Mouse (Mus musculus) forebrain, postnatal 0 days (tissue): ENCODE measurements around the gene Actr1b. TPM values are rescaled to one million over a fixed set of nuclear protein-coding genes. Genes with fewer than 3 reads are reported as not detected.

Experiments
- ATAC-seq: fragments of 200-750 bp; cut with Nextera tagmentation; 2 replicates; pipeline ENCODE4 v1.8.0; 2017; ENCODE audit warnings: mild to moderate bottlenecking, moderate library complexity
- DNase-seq: peaks from one replicate; pipeline ENCODE4 v3.0.0-alpha.2; 2015
- H3K27ac ChIP-seq: fragments of 300-500 bp; sonication (generic); 2 replicates; pipeline ENCODE4 v1.5.1; 2014; ENCODE audit warnings: low read depth, mild to moderate bottlenecking, antibody characterized with exemption, low read length, moderate library complexity, mixed read lengths
- H3K27me3 ChIP-seq: fragments of 300-500 bp; sonication (generic); 2 replicates; pipeline ENCODE4 v1.6.1; 2014; ENCODE audit warnings: mild to moderate bottlenecking, low read length, mixed read lengths; ENCODE audit not compliant: insufficient read depth
- H3K36me3 ChIP-seq: fragments of 300-500 bp; sonication (generic); 2 replicates; pipeline ENCODE4 v1.6.1; 2014; ENCODE audit warnings: mild to moderate bottlenecking, moderate library complexity; ENCODE audit not compliant: insufficient read depth
- H3K4me1 ChIP-seq: fragments of 300-500 bp; sonication (generic); 2 replicates; pipeline ENCODE4 v1.6.1; 2014; ENCODE audit warnings: antibody characterized with exemption; ENCODE audit not compliant: insufficient read depth
- H3K4me2 ChIP-seq: fragments of 300-500 bp; sonication (generic); 2 replicates; pipeline ENCODE4 v1.6.1; 2014; ENCODE audit warnings: low read depth, mild to moderate bottlenecking, moderate library complexity
- H3K4me3 ChIP-seq: fragments of 300-500 bp; sonication (generic); 2 replicates; pipeline ENCODE4 v1.5.1; 2014; ENCODE audit warnings: low read depth, low read length, mixed read lengths
- H3K9ac ChIP-seq: fragments of 300-500 bp; sonication (generic); 2 replicates; pipeline ENCODE4 v1.6.1; 2014; ENCODE audit warnings: mild to moderate bottlenecking
- H3K9me3 ChIP-seq: fragments of 300-500 bp; sonication (generic); 2 replicates; pipeline ENCODE4 v1.6.1; 2016; ENCODE audit warnings: low read length
- CTCF ChIP-seq: sonication (generic); IDR thresholded peaks from 2 replicates; pipeline ENCODE4 v1.5.1; 2016; ENCODE audit warnings: antibody characterized with exemption, control low read depth, low read depth
- WGBS: fragments of 180-500 bp; shearing (Covaris S2); extraction: QIAGEN DNeasy Blood & Tissue Kit; methylation state at CpG from one replicate; pipeline ENCODE4 v1.1.7; 2014; 5-methylcytosine and 5-hydroxymethylcytosine counted together
- microRNA-seq, 2 experiments: library from miRNA; unstranded; fragments of <30 nt; microRNA quantifications; one replicate each; pipeline ENCODE4; 2016
- polyA plus RNA-seq: library from polyadenylated mRNA; unstranded; fragments of >200 nt; fragmentation: Nextera tagmentation; extraction: Ambion mirVana; gene quantifications from 2 replicates; pipeline ENCODE4 v1.2.1, GENCODE M21; 2015
- total RNA-seq: library from RNA; depleted of rRNA; stranded (reverse); fragments of >200 nt; gene quantifications from 2 replicates; pipeline ENCODE4 v1.2.3, GENCODE M21; 2014; rRNA removed

Gene Actr1b
- total and polyA plus RNA-seq, 2 experiments from 2014 or later: 102 to 137 TPM

- ATAC-seq (no peak), DNase-seq (no peak)
- Histone ChIP-seq H3K4me2 (no peak overlapping the region), H3K27ac (no peak overlapping the region), H3K4me3 (no peak overlapping the region), H3K9me3 (no peaks in the 10 kb centered on the region), H3K4me1 (no peaks in the 10 kb centered on the region), H3K27me3 (no peaks in the 10 kb centered on the region), H3K36me3 (no peaks in the 10 kb centered on the region), H3K9ac (no peak overlapping the region)
- no peak for TF ChIP-seq CTCF
- 65% methylated on average over 4 of the region's 4 CpGs for WGBS
These were observed 48.3 kb downstream of the Actr1b start for GRCm38 (mm10) chr1:36665934-36666333.

GRCm38 (mm10) chr1:36665165-36665723 is 49.0 kb downstream of the Actr1b start:
- no peak for TF ChIP-seq CTCF
- no peak for ATAC-seq
- H3K27ac ChIP-seq: no peak overlapping the region
- no peak overlapping the region for H3K4me2 ChIP-seq
- H3K27me3 ChIP-seq: no peaks in the 10 kb centered on the region
- no peaks in the 10 kb centered on the region for H3K4me1 ChIP-seq
- H3K36me3 ChIP-seq: no peaks in the 10 kb centered on the region
- H3K4me3 ChIP-seq: no peak overlapping the region
- DNase-seq: no peak
- H3K9ac ChIP-seq: no peak overlapping the region
- H3K9me3 ChIP-seq: no peaks in the 10 kb centered on the region
- WGBS: 80% methylated on average over 11 of the region's 11 CpGs

- Histone ChIP-seq H3K4me3 (no peak overlapping the region), H3K27me3 (no peaks in the 10 kb centered on the region), H3K4me2 (no peak overlapping the region), H3K36me3 (no peaks in the 10 kb centered on the region), H3K9me3 (no peaks in the 10 kb centered on the region), H3K27ac (no peak overlapping the region), H3K4me1 (no peaks in the 10 kb centered on the region), H3K9ac (no peak overlapping the region)
- peak; percentile 52 for TF ChIP-seq CTCF
- 75% methylated on average over 4 of the region's 4 CpGs for WGBS
- DNase-seq (peak; percentile 42), ATAC-seq (peak; percentile 45)
These were observed 49.8 kb downstream of the Actr1b start for GRCm38 (mm10) chr1:36664457-36664856.

- H3K4me3 ChIP-seq: no peak overlapping the region
- no peaks in the 10 kb centered on the region for H3K4me1 ChIP-seq
- no peak for ATAC-seq
These were observed 55.4 kb downstream of the Actr1b start for GRCm38 (mm10) chr1:36658621-36659399.

GRCm38 (mm10) chr1:36657658-36658415 is 56.4 kb downstream of the Actr1b start:
- Histone ChIP-seq H3K4me1 (no peaks in the 10 kb centered on the region), H3K27me3 (no peaks in the 10 kb centered on the region), H3K27ac (no peak overlapping the region), H3K36me3 (no peaks in the 10 kb centered on the region), H3K4me2 (no peak overlapping the region), H3K4me3 (no peak overlapping the region), H3K9me3 (no peaks in the 10 kb centered on the region), H3K9ac (no peak overlapping the region)
- 83% methylated on average over 4 of the region's 4 CpGs for WGBS
- ATAC-seq (no peak), DNase-seq (no peak)
- TF ChIP-seq CTCF: no peak

More at GRCm38 (mm10) chr1:36658621-36659399, 55.4 kb downstream of the Actr1b start:
- Histone ChIP-seq H3K9me3 (no peaks in the 10 kb centered on the region), H3K9ac (no peak overlapping the region), H3K4me2 (no peak overlapping the region), H3K27me3 (no peaks in the 10 kb centered on the region), H3K36me3 (no peaks in the 10 kb centered on the region), H3K27ac (no peak overlapping the region)
- WGBS: 81% methylated on average over 7 of the region's 7 CpGs
- no peak for TF ChIP-seq CTCF
- DNase-seq: no peak

- no peak overlapping the region for H3K4me2 ChIP-seq
- no peaks in the 10 kb centered on the region for H3K9me3 ChIP-seq
- H3K27ac ChIP-seq: no peak overlapping the region
- TF ChIP-seq CTCF: no peak
- DNase-seq (no peak), ATAC-seq (no peak)
- H3K4me3 ChIP-seq: no peak overlapping the region
- no peaks in the 10 kb centered on the region for H3K36me3 ChIP-seq
- H3K27me3 ChIP-seq: no peaks in the 10 kb centered on the region
- no peak overlapping the region for H3K9ac ChIP-seq
- H3K4me1 ChIP-seq: no peaks in the 10 kb centered on the region
- WGBS: 92% methylated on average over 3 of the region's 3 CpGs
These were observed 58.0 kb downstream of the Actr1b start for GRCm38 (mm10) chr1:36656233-36656632.

- Histone ChIP-seq H3K4me2 (no peak overlapping the region), H3K27ac (no peak overlapping the region), H3K4me1 (no peaks in the 10 kb centered on the region), H3K36me3 (no peaks in the 10 kb centered on the region), H3K27me3 (no peaks in the 10 kb centered on the region), H3K9ac (no peak overlapping the region), H3K9me3 (no peaks in the 10 kb centered on the region), H3K4me3 (no peak overlapping the region)
- ATAC-seq: no peak
- DNase-seq: no peak
- TF ChIP-seq CTCF: no peak
- 64% methylated on average over 5 of the region's 5 CpGs for WGBS
These were observed 59.2 kb downstream of the Actr1b start for GRCm38 (mm10) chr1:36655039-36655438.

Small RNAs within 50 kb of the gene (microRNA-seq; reads per million reads assigned to microRNA genes)
- gene Gm24133: 0 reads per million in 2 experiments

Other genes starting within 250 kb of the Actr1b start
- 12.3 and 14.6 TPM in 2 replicates for gene Cnnm4, start 242.8 kb downstream of the Actr1b start, total RNA-seq
- 7.2 and 9.4 TPM in 2 replicates for gene Cnnm4, start 242.8 kb downstream of the Actr1b start, polyA plus RNA-seq
- gene Cnnm3, start 202.6 kb downstream of the Actr1b start, total RNA-seq: 25.6 and 29.1 TPM in 2 replicates
- 3.7 and 4.8 TPM in 2 replicates for gene Cnnm3, start 202.6 kb downstream of the Actr1b start, polyA plus RNA-seq
- gene Ankrd23, start 177.5 kb downstream of the Actr1b start, total RNA-seq: 6.3 and 9.8 TPM in 2 replicates
- 4.5 and 5.3 TPM in 2 replicates for gene Ankrd23, start 177.5 kb downstream of the Actr1b start, polyA plus RNA-seq
- gene Gm42417, start 175.0 kb downstream of the Actr1b start, total RNA-seq: 0.38 TPM in 1 of 2 replicates, not detected in the other
- 0.27 TPM in 1 of 2 replicates, not detected in the other for gene Gm42417, start 175.0 kb downstream of the Actr1b start, polyA plus RNA-seq
- gene Ankrd39, start 167.0 kb downstream of the Actr1b start, total RNA-seq: 19.3 and 25.5 TPM in 2 replicates
- gene Ankrd39, start 167.0 kb downstream of the Actr1b start, polyA plus RNA-seq: 21.1 and 23.6 TPM in 2 replicates
- 32.8 and 39.1 TPM in 2 replicates for gene Sema4c, start 156.1 kb downstream of the Actr1b start, total RNA-seq
- gene Sema4c, start 156.1 kb downstream of the Actr1b start, polyA plus RNA-seq: 17.3 and 24.1 TPM in 2 replicates
- 0.23 TPM in 1 of 2 replicates, not detected in the other for gene Fam178b, start 31.2 kb downstream of the Actr1b start, total RNA-seq
- not detected in 2 replicates for gene Fam178b, start 31.2 kb downstream of the Actr1b start, polyA plus RNA-seq
- gene Cox5b, start 23.0 kb downstream of the Actr1b start, total RNA-seq: 302 and 470 TPM in 2 replicates
- 761 and 882 TPM in 2 replicates for gene Cox5b, start 23.0 kb downstream of the Actr1b start, polyA plus RNA-seq
- not detected in 2 replicates for gene 4933424G06Rik, start 4.3 kb downstream of the Actr1b start, total RNA-seq
- 0.39 and 0.71 TPM in 2 replicates for gene 4933424G06Rik, start 4.3 kb downstream of the Actr1b start, polyA plus RNA-seq
- gene Zap70, start 47.4 kb upstream of the Actr1b start, total RNA-seq: 2.2 and 4.5 TPM in 2 replicates
- 2.1 and 2.9 TPM in 2 replicates for gene Zap70, start 47.4 kb upstream of the Actr1b start, polyA plus RNA-seq
- gene Tmem131, start 229.2 kb upstream of the Actr1b start, total RNA-seq: 19.9 and 29.3 TPM in 2 replicates
- gene Tmem131, start 229.2 kb upstream of the Actr1b start, polyA plus RNA-seq: 7.2 and 9.4 TPM in 2 replicates